Mouse (Mus musculus) forebrain, embryonic 16.5 days (tissue): ENCODE data around the gene Lhpp. TPM values are rescaled to one million over a fixed set of nuclear protein-coding genes. Genes with fewer than 3 reads are reported as not detected.

Experiments
- ATAC-seq: fragments of 200-750 bp; cut with Nextera tagmentation; 2 replicates; pipeline ENCODE4 v1.8.0; 2017; ENCODE audit warnings: mild to moderate bottlenecking, moderate library complexity
- H3K27ac ChIP-seq: fragments of 300-500 bp; sonication (generic); 2 replicates; pipeline ENCODE4 v1.5.1; 2014; ENCODE audit warnings: low read length, control low read depth
- H3K27me3 ChIP-seq: fragments of 300-500 bp; sonication (generic); replicated peaks from 2 replicates; pipeline ENCODE4 v1.6.1; 2014; ENCODE audit warnings: low read length; ENCODE audit not compliant: control insufficient read depth, insufficient read depth
- H3K36me3 ChIP-seq: fragments of 300-500 bp; sonication (generic); 2 replicates; pipeline ENCODE4 v1.6.1; 2014; ENCODE audit not compliant: control insufficient read depth, insufficient read depth
- H3K4me1 ChIP-seq: fragments of 300-500 bp; sonication (generic); replicated peaks from 2 replicates; pipeline ENCODE4 v1.6.1; 2014; ENCODE audit warnings: low read length; ENCODE audit not compliant: control insufficient read depth, insufficient read depth
- H3K4me2 ChIP-seq: fragments of 300-500 bp; sonication (generic); 2 replicates; pipeline ENCODE4 v1.6.1; 2014; ENCODE audit warnings: mild to moderate bottlenecking, low read length, control low read depth
- H3K4me3 ChIP-seq: fragments of 300-500 bp; sonication (generic); replicated peaks from 2 replicates; pipeline ENCODE4 v1.5.1; 2014; ENCODE audit warnings: mild to moderate bottlenecking, low read length, control low read depth
- H3K9ac ChIP-seq: fragments of 300-500 bp; sonication (generic); replicated peaks from 2 replicates; pipeline ENCODE4 v1.6.1; 2014; ENCODE audit warnings: low read depth, low read length, control low read depth
- H3K9me3 ChIP-seq: fragments of 300-500 bp; sonication (generic); 2 replicates; pipeline ENCODE4 v1.6.1; 2016; ENCODE audit warnings: low read length; ENCODE audit not compliant: control insufficient read depth
- WGBS: fragments of 180-500 bp; shearing (Covaris S2); extraction: QIAGEN DNeasy Blood & Tissue Kit; methylation state at CpG from one replicate; pipeline ENCODE4 v1.1.7; 2014; 5-methylcytosine and 5-hydroxymethylcytosine counted together
- polyA plus RNA-seq: library from polyadenylated mRNA; unstranded; fragments of >200 nt; fragmentation: Nextera tagmentation; extraction: Ambion mirVana; gene quantifications from 2 replicates; pipeline ENCODE4 v1.2.1, GENCODE M21; 2015

The Lhpp gene
- polyA plus RNA-seq, 1 experiment from 2014 or later, result 31.2 TPM

DNA sequence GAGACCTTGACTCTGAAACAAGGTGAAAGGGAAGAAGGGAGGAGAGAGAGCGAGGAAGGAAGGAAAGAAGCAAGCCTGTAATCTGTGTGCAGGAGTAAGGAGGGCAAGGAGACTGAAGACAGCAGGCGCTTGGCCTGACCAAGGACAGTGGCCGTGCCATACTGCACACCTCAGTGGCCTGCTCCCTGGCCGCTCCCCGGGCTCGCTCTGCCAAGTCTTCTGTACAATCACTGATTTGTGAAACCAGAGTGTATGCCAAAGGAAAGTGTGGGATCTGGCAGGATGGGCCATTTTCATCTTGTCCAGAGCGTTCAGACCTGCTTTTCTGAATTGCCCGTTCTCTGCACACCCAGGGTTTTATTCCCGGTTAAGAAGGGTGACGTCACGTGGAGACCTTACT is 70.9 kb downstream of the Lhpp start:
- H3K4me3 ChIP-seq, result no peak overlapping the region
- H3K4me2 ChIP-seq, result no peak overlapping the region
- no peak overlapping the region for H3K9ac ChIP-seq
- no peaks in the 10 kb centered on the region for H3K9me3 ChIP-seq
- no peak for ATAC-seq
- H3K27ac ChIP-seq, result no peak overlapping the region
- no peaks in the 10 kb centered on the region for H3K27me3 ChIP-seq
- no peaks in the 10 kb centered on the region for H3K36me3 ChIP-seq
- no peaks in the 10 kb centered on the region; the same call in 1 of the 2 replicates for H3K4me1 ChIP-seq
- 77% methylated on average over 11 of the region's 11 CpGs for WGBS

- Histone ChIP-seq H3K4me1 (no peaks in the 10 kb centered on the region; the same call in 1 of the 2 replicates), H3K4me3 (no peak overlapping the region), H3K9ac (no peak overlapping the region), H3K4me2 (no peak overlapping the region), H3K27me3 (no peaks in the 10 kb centered on the region), H3K36me3 (no peaks in the 10 kb centered on the region), H3K27ac (no peak overlapping the region), H3K9me3 (no peaks in the 10 kb centered on the region)
- ATAC-seq, result no peak
- WGBS, result 87% methylated on average over 1 of the region's 1 CpGs
Observed at GRCm38 (mm10) chr7:132681831-132682230, 71.4 kb downstream of the Lhpp start.

- Histone ChIP-seq H3K36me3 (no peaks in the 10 kb centered on the region), H3K4me3 (no peak overlapping the region), H3K4me2 (no peak overlapping the region), H3K27me3 (no peaks in the 10 kb centered on the region), H3K9ac (no peak overlapping the region), H3K27ac (no peak overlapping the region), H3K9me3 (no peaks in the 10 kb centered on the region), H3K4me1 (no peaks in the 10 kb centered on the region; the same call in 1 of the 2 replicates)
- ATAC-seq, result no peak
- 95% methylated on average over 3 of the region's 3 CpGs for WGBS
Observed at GRCm38 (mm10) chr7:132682336-132682735, 71.9 kb downstream of the Lhpp start.

- no peak for ATAC-seq
- Histone ChIP-seq H3K4me2 (no peak overlapping the region), H3K36me3 (no peaks in the 10 kb centered on the region), H3K4me1 (no peaks in the 10 kb centered on the region; the same call in 1 of the 2 replicates), H3K4me3 (no peak overlapping the region), H3K9ac (no peak overlapping the region), H3K27me3 (no peaks in the 10 kb centered on the region), H3K27ac (no peak overlapping the region), H3K9me3 (no peaks in the 10 kb centered on the region)
- whole genome bisulfite sequencing, result 67% methylated on average over 3 of the region's 3 CpGs
Observed at GRCm38 (mm10) chr7:132682901-132683300, 72.5 kb downstream of the Lhpp start.

DNA sequence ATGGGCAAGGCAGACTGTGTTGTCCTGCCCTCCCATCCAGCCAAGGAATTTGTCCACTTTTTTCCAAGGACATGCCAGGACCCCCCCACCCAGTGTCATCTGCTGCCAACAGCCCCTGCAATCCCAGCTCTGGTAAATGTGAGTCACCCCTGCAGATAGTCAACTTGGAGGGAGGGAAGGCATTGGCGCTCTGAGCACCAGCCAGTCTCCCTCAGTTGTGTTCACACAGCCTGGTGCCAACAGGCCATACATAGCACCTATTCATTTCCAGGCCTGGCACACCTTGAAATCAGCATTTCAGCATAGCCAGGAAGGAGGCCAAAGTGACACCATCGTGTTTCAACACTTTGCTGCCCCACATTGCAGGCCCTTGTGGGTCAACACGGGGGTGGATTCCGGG is 73.5 kb downstream of the Lhpp start:
- no peaks in the 10 kb centered on the region for H3K27me3 ChIP-seq
- H3K27ac ChIP-seq, result no peak overlapping the region
- H3K9ac ChIP-seq, result no peak overlapping the region
- WGBS, result 81% methylated on average over 4 of the region's 4 CpGs
- H3K4me1 ChIP-seq, result peaks cover 1% of the 10 kb centered on the region; the same call in 1 of the 2 replicates
- no peak overlapping the region for H3K4me3 ChIP-seq
- H3K36me3 ChIP-seq, result no peaks in the 10 kb centered on the region
- ATAC-seq, result no peak
- H3K4me2 ChIP-seq, result no peak overlapping the region
- no peaks in the 10 kb centered on the region for H3K9me3 ChIP-seq

GRCm38 (mm10) chr7:132686515-132686914 is 76.1 kb downstream of the Lhpp start:
- 95% methylated on average over 3 of the region's 3 CpGs for WGBS
- H3K27ac ChIP-seq, result no peak overlapping the region
- no peak overlapping the region for H3K4me2 ChIP-seq
- H3K9ac ChIP-seq, result no peak overlapping the region
- H3K36me3 ChIP-seq, result no peaks in the 10 kb centered on the region
- H3K4me3 ChIP-seq, result no peak overlapping the region
- no peaks in the 10 kb centered on the region for H3K27me3 ChIP-seq
- no peak for ATAC-seq
- peaks cover 3% of the 10 kb centered on the region; the same call in 1 of the 2 replicates for H3K4me1 ChIP-seq
- H3K9me3 ChIP-seq, result no peaks in the 10 kb centered on the region

GRCm38 (mm10) chr7:132687897-132688296 is 77.5 kb downstream of the Lhpp start:
- 67% methylated on average over 2 of the region's 2 CpGs for WGBS
- no peak overlapping the region for H3K4me2 ChIP-seq

DNA sequence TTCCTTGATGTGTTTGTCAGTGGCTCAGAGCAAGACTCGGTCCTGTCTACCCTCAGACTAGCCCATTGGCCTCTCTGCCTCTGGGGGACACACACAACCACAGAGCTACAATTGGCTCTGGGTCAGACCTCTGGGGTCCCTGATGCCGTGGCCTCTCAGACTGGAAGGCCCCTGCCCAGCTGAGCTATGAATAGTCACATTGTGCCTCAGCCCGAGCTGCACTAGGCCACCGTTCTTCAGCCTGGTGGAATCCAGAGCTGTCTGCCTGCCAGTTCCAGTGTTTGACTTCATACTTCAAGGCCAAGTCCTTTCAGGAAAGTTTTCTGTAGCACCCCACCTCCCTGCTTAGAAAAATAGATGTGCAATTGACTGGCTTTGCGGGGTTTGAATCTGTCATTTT is 78.3 kb downstream of the Lhpp start:
- WGBS, result 48% methylated on average over 5 of the region's 5 CpGs
- no peak overlapping the region for H3K4me2 ChIP-seq

More at GRCm38 (mm10) chr7:132687897-132688296, 77.5 kb downstream of the Lhpp start:
- Histone ChIP-seq H3K36me3 (no peaks in the 10 kb centered on the region), H3K27me3 (no peaks in the 10 kb centered on the region), H3K4me3 (no peak overlapping the region), H3K4me1 (peaks cover 6% of the 10 kb centered on the region), H3K27ac (no peak overlapping the region), H3K9ac (no peak overlapping the region), H3K9me3 (no peaks in the 10 kb centered on the region)
- no peak for ATAC-seq

DNA sequence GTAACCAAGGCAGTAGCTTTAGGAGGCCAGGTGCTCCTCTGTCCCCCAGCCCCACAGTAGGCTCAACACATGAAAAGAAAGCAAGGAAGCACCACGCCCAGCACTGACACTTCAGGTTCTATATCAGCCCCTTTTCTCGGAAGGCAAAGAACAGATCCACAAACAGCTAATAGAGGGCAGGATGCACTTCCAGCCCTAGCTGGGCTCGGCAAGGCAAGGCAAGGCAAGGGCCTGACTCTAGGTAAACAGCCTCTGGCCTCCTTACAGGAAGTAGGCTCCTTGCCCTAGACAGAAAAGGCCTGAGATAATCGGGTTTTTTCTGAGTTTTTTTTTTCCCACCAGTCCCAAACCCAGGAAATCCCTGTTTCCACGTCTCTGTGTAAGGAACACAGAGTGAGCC is 79.3 kb downstream of the Lhpp start:
- Histone ChIP-seq H3K4me2 (no peak overlapping the region), H3K36me3 (no peaks in the 10 kb centered on the region), H3K4me3 (no peak overlapping the region), H3K9me3 (no peaks in the 10 kb centered on the region), H3K9ac (no peak overlapping the region), H3K4me1 (peaks cover 7% of the 10 kb centered on the region), H3K27me3 (no peaks in the 10 kb centered on the region), H3K27ac (no peak overlapping the region)
- 89% methylated on average over 5 of the region's 5 CpGs for WGBS
- no peak for ATAC-seq

More for the DNA sequence above, 78.3 kb downstream of the Lhpp start:
- Histone ChIP-seq H3K27me3 (no peaks in the 10 kb centered on the region), H3K9ac (no peak overlapping the region), H3K27ac (no peak overlapping the region), H3K9me3 (no peaks in the 10 kb centered on the region), H3K4me3 (no peak overlapping the region), H3K4me1 (peaks cover 7% of the 10 kb centered on the region), H3K36me3 (no peaks in the 10 kb centered on the region)
- no peak for ATAC-seq
